Mouse (Mus musculus) heart, embryonic 13.5 days (tissue): ENCODE measurements around the gene Ell2. TPM values are rescaled to one million over a fixed set of nuclear protein-coding genes. Genes with fewer than 3 reads are reported as not detected.

Source experiments
- ATAC-seq: fragments of 200-750 bp; cut with Nextera tagmentation; 2 replicates; pipeline ENCODE4 v1.8.0; 2017; ENCODE audit warnings: moderate TSS enrichment; ENCODE audit not compliant: insufficient number of reproducible peaks, low FRiP score, low TSS enrichment; ENCODE audit errors: extremely low read depth
- H3K27ac ChIP-seq: fragments of 300-500 bp; sonication (generic); replicated peaks from 2 replicates; pipeline ENCODE4 v1.5.1; 2015; ENCODE audit warnings: moderate library complexity, mild to moderate bottlenecking, inconsistent platforms
- H3K27me3 ChIP-seq: fragments of 300-500 bp; sonication (generic); replicated peaks from 2 replicates; pipeline ENCODE4 v1.6.1; 2015; ENCODE audit warnings: mild to moderate bottlenecking, inconsistent platforms
- H3K36me3 ChIP-seq: fragments of 300-500 bp; sonication (generic); 2 replicates; pipeline ENCODE4 v1.6.1; 2015; ENCODE audit warnings: mild to moderate bottlenecking, inconsistent platforms
- H3K4me1 ChIP-seq: fragments of 300-500 bp; sonication (generic); 2 replicates; pipeline ENCODE4 v1.6.1; 2015; ENCODE audit warnings: inconsistent platforms
- H3K4me2 ChIP-seq: fragments of 300-500 bp; sonication (generic); 2 replicates; pipeline ENCODE4 v1.6.1; 2015; ENCODE audit warnings: inconsistent platforms, mild to moderate bottlenecking, moderate library complexity
- H3K4me3 ChIP-seq: fragments of 300-500 bp; sonication (generic); 2 replicates; pipeline ENCODE4 v1.5.1; 2015; ENCODE audit warnings: moderate library complexity, mild to moderate bottlenecking, inconsistent platforms
- H3K9ac ChIP-seq: fragments of 300-500 bp; sonication (generic); 2 replicates; pipeline ENCODE4 v1.6.1; 2015; ENCODE audit warnings: inconsistent platforms, mild to moderate bottlenecking, moderate library complexity
- H3K9me3 ChIP-seq: fragments of 300-500 bp; sonication (generic); 2 replicates; pipeline ENCODE4 v1.6.1; 2016; ENCODE audit warnings: inconsistent platforms
- WGBS: fragments of 180-500 bp; shearing (Covaris S2); methylation state at CpG from one replicate; pipeline ENCODE4 v1.1.7; 2015; ENCODE audit warnings: mixed read lengths; 5-methylcytosine and 5-hydroxymethylcytosine counted together
- polyA plus RNA-seq: library from polyadenylated mRNA; unstranded; fragments of >200 nt; fragmentation: Nextera tagmentation; extraction: Ambion mirVana; gene quantifications from 2 replicates; pipeline ENCODE4 v1.2.1, GENCODE M21; 2015

Gene Ell2
- polyA plus RNA-seq, 1 experiment from 2014 or later = 4.8 TPM

DNA sequence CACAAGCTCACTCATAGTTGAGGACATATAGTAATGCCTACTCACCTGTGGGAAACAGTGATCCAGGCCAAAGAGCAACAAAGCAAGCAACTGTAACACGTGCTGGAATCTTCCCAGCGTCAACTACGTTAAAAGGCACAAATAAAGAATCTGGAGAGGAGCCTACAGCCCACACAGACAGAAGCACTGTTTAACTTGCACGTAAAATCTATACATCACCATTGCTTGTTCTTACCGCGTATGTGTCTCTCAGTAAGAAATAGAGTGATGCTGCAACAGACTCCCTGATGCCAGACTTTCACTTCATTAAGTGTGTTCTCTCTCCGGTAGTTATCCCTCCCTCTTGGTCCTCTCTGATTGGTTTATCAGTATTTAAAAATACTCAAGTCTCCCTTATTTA lies 42.1 kb downstream of the Ell2 start:
- no peaks in the 10 kb centered on the region for H3K9me3 ChIP-seq
- H3K4me1 ChIP-seq = peaks cover 13% of the 10 kb centered on the region
- H3K9ac ChIP-seq = no peak overlapping the region
- H3K36me3 ChIP-seq = no peaks in the 10 kb centered on the region
- H3K27me3 ChIP-seq = no peaks in the 10 kb centered on the region
- H3K4me2 ChIP-seq = no peak overlapping the region
- H3K27ac ChIP-seq = no peak overlapping the region
- WGBS = 87% methylated on average over 7 of the region's 7 CpGs
- ATAC-seq = no peak
- H3K4me3 ChIP-seq = no peak overlapping the region

DNA sequence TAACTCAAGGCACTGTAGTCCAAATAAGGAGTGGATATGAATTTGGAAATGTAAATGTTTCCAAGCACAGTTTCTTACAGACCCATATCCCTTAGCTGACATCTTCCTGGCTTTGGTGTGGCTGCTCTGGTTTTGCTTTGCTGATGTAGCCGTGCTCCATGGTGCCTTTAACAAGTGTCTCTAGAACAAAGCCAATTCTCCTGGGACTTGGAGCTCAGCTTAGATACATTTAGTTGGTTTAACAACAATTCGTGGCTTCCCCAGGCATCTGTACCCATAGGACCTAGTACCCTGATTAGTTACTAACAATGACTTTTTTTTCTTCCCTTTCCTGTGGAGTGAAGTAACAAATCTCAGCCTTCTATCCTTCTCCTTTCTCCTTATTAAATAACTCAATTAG lies 44.2 kb downstream of the Ell2 start:
- WGBS = 65% methylated on average over 2 of the region's 2 CpGs
- Histone ChIP-seq H3K4me2 (no peak overlapping the region), H3K36me3 (no peaks in the 10 kb centered on the region), H3K4me3 (no peak overlapping the region), H3K4me1 (peaks cover 13% of the 10 kb centered on the region), H3K27me3 (no peaks in the 10 kb centered on the region), H3K9ac (no peak overlapping the region), H3K9me3 (no peaks in the 10 kb centered on the region), H3K27ac (no peak overlapping the region)
- ATAC-seq = no peak

DNA sequence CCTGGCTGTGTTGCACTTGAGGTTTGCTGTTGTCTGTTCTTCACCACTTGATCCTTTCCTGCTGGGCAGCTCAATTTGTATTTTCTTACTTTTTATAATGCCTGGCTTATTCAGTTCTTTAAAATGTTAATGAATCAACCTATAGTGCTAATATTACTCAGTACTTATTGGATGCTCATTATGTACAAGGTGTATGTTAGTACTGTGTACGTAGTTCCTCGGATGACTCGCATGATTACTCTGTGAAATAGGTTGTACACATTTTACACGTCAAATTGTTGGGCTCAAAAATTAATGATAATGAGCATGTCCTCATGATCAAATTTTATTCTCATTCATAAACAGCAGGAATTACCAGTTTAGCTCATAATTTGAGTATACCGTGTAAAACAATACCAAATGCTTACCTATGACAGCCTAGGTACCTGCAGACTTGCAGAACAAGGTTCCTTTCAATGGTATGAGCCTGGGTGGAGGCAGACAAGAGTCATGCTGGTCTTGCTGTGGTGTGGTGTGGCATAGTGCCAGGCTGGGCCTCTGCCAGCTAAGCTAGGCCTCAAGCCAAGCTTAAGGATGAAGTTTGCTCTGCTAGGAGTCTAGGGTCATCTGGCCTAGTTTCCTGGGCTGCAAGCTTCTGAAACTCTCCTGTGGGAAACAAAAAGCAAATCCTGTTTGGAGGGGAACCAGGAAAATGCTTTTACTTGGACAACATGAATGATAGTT lies 45.8 kb downstream of the Ell2 start:
- ATAC-seq = no peak
- Histone ChIP-seq H3K9ac (no peak overlapping the region), H3K9me3 (no peaks in the 10 kb centered on the region), H3K27ac (no peak overlapping the region; the same call in 1 of the 2 replicates), H3K4me1 (peaks cover 13% of the 10 kb centered on the region), H3K36me3 (peaks cover 4% of the 10 kb centered on the region; the same call in 1 of the 2 replicates), H3K27me3 (no peaks in the 10 kb centered on the region), H3K4me2 (no peak overlapping the region), H3K4me3 (no peak overlapping the region)
- 89% methylated on average over 5 of the region's 5 CpGs for WGBS

DNA sequence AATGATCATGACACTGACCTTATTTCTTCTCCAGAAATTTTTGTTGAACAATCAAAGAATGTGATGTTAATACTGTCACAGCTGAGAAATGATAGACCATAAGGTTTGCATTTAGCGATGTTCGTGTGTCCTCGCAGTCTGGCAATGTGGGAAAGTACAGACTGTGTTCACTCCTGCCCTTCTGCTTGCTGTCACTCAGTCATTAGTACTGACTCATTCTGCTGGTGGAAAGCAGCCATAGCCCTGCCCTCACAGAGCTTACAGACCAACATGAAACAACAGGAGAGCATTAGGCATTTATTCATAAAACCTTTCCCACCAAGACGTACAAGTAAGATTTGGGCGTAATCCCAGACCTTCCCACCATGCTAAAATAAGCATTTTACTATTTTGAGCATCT lies 47.8 kb downstream of the Ell2 start:
- H3K4me3 ChIP-seq = no peak overlapping the region
- H3K27me3 ChIP-seq = no peaks in the 10 kb centered on the region
- no peak overlapping the region for H3K4me2 ChIP-seq
- H3K9ac ChIP-seq = no peak overlapping the region
- H3K9me3 ChIP-seq = no peaks in the 10 kb centered on the region
- H3K36me3 ChIP-seq = peaks cover 4% of the 10 kb centered on the region; the same call in 1 of the 2 replicates
- no peak for ATAC-seq
- no peak overlapping the region for H3K27ac ChIP-seq
- 84% methylated on average over 5 of the region's 5 CpGs for WGBS
- peaks cover 13% of the 10 kb centered on the region for H3K4me1 ChIP-seq

DNA sequence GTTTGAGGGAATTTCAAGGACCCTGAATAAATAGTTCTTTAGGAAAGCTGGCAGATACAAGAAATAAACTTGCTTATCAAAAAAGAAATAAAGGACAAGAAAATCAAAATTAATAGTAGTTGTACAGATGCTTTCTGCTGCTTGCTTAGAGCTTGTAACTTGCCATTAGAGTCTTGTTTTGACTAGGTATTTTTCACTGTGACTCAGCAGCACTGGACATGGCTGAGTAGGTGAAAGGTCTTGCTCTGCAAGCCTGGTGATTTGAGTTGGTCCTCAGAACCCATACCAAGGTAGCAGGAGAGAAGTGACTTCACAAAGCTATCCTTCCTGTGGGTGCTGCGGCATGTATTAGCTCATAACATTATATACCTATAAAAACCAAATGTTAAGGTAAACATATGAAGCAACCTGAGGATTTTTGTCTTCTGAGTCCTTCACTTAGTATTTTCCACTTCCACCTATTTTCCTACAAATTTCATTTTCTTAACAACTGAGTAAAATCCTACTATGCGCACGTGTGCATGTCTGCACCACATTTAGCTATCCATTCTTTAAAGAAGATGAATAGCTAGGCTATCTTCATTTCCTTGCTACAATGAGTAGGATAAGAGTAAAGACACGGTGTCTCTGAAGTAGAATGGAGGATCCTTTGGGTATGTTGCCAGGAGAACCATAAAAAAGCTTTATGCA lies 54.4 kb downstream of the Ell2 start:
- no peaks in the 10 kb centered on the region for H3K27me3 ChIP-seq
- H3K36me3 ChIP-seq = peaks cover 9% of the 10 kb centered on the region
- H3K4me1 ChIP-seq = no peaks in the 10 kb centered on the region
- H3K9me3 ChIP-seq = no peaks in the 10 kb centered on the region
- H3K9ac ChIP-seq = no peak overlapping the region
- no peak overlapping the region for H3K27ac ChIP-seq
- no peak overlapping the region for H3K4me2 ChIP-seq
- WGBS = 93% methylated on average over 4 of the region's 4 CpGs
- no peak overlapping the region for H3K4me3 ChIP-seq
- no peak for ATAC-seq

DNA sequence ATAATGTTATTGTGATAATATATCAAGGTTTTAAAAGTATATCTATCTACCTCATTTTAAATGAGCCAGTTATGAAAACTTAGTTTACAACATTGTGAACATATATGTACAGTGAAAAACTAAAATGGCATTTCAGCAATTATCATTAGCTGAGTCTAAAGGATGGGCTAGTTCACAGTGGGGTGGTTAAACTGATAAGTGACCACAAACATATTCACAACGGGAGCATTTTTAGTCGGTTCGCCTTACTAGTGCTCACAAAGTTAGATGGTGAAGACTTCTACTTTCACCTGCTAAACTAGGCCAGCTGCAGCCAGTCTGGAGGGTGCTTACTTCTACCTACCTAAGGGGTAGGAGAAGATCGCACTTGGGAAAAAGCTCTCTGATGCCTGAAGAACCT lies 56.2 kb downstream of the Ell2 start:
- Histone ChIP-seq H3K9me3 (no peaks in the 10 kb centered on the region), H3K27me3 (no peaks in the 10 kb centered on the region), H3K4me1 (no peaks in the 10 kb centered on the region), H3K4me2 (no peak overlapping the region), H3K4me3 (no peak overlapping the region), H3K27ac (no peak overlapping the region), H3K36me3 (peaks cover 5% of the 10 kb centered on the region), H3K9ac (no peak overlapping the region)
- WGBS = 77% methylated on average over 4 of the region's 4 CpGs
- no peak for ATAC-seq

DNA sequence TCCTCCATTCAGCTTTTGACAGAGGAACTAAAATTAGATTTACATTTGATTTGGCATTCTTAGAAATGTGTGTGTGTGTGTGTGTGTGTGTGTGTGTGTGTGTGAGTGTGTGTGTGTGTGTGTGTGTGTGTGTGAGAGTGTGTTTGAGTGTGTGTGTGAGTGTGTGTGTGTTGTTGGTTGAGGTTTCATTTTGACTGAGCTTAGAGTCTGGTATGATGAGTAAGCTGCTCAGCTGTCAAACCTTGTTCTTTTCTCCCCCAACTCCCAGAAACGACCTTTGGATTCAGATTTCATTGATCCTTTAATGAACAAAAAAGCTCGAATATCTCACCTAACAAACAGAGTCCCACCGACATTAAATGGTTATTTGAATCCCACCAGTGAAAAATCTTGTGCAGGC lies 56.7 kb downstream of the Ell2 start:
- Histone ChIP-seq H3K27me3 (no peaks in the 10 kb centered on the region), H3K4me2 (no peak overlapping the region), H3K4me3 (no peak overlapping the region), H3K9me3 (no peaks in the 10 kb centered on the region), H3K4me1 (no peaks in the 10 kb centered on the region), H3K27ac (no peak overlapping the region), H3K9ac (no peak overlapping the region), H3K36me3 (peaks cover 6% of the 10 kb centered on the region)
- 49% methylated on average over 3 of the region's 3 CpGs for WGBS
- ATAC-seq = no peak

DNA sequence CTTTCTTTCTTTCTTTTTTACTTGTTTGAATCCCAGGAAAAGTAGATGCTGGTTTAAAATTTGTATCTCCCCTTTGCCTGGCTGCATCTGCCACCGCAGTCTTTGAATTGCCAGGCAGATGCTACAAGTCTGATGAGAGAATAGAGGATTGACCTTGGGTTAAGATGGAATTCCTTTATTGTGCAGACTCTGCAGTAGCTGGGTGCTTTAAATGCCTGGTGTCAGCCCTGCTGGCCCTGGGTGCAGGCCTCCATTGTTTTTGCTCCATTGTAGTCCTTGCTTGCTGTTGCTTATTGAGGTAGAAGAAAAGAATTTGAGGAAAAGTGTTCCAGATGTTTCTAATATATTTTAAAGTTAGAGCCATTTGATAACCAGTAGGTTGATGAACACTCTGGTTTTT lies 59.2 kb downstream of the Ell2 start:
- 79% methylated on average over 1 of the region's 1 CpGs for WGBS

DNA sequence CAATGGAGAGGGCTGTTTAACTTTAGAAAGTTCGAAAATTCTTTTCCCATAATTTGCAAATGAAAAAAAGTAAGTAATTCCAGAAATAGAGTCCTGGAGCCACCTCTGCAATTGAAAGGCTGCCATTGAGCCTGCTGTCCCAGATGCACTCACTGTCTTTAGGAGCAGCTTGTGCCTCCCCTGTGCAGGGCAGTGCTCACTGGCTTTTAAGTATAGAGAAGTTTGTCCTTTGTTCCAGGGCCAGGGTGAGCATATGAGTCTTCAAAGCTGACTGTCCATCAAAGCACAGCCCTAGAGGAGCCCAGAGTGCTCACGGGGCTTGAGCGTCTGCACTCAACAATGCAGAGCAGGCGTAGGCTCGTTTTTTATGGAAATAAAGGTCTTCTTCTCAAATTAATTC lies 59.7 kb downstream of the Ell2 start:
- H3K4me2 ChIP-seq = no peak overlapping the region
- 78% methylated on average over 5 of the region's 5 CpGs for WGBS
- no peaks in the 10 kb centered on the region for H3K9me3 ChIP-seq
- H3K9ac ChIP-seq = no peak overlapping the region
- no peak overlapping the region for H3K27ac ChIP-seq
- no peaks in the 10 kb centered on the region for H3K4me1 ChIP-seq
- no peak overlapping the region for H3K4me3 ChIP-seq
- peaks cover 13% of the 10 kb centered on the region for H3K36me3 ChIP-seq
- no peak for ATAC-seq
- H3K27me3 ChIP-seq = no peaks in the 10 kb centered on the region

More for the DNA sequence above, 59.2 kb downstream of the Ell2 start:
- Histone ChIP-seq H3K4me2 (no peak overlapping the region), H3K27me3 (no peaks in the 10 kb centered on the region), H3K4me3 (no peak overlapping the region), H3K9me3 (no peaks in the 10 kb centered on the region), H3K36me3 (peaks cover 11% of the 10 kb centered on the region), H3K9ac (no peak overlapping the region), H3K4me1 (no peaks in the 10 kb centered on the region), H3K27ac (no peak overlapping the region)
- ATAC-seq = no peak

DNA sequence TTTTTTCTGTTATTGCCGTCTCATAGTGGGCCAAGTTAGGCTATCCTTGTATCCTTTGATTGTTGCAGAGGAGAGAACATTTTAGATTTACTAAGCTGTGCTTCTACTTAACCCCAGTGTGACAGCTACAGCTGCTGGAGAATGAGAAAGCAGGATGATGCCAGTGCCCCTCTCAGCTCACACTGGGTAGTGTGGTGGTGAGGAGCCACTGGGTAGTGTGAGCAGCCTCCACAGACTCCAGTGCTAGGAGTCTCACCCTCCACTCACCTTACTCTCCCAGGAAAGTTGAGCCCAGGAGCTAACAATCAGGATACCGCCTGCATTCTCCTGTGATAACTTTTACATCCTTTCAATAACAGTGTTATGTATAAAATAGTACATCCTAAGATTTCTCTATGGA lies 60.4 kb downstream of the Ell2 start:
- H3K4me2 ChIP-seq = no peak overlapping the region
- H3K9ac ChIP-seq = no peak overlapping the region
- no peaks in the 10 kb centered on the region for H3K9me3 ChIP-seq
- no peaks in the 10 kb centered on the region for H3K4me1 ChIP-seq
- no peak overlapping the region for H3K4me3 ChIP-seq
- no peak overlapping the region for H3K27ac ChIP-seq
- ATAC-seq = no peak
- H3K36me3 ChIP-seq = peaks cover 15% of the 10 kb centered on the region
- no peaks in the 10 kb centered on the region for H3K27me3 ChIP-seq
- WGBS = 74% methylated on average over 2 of the region's 2 CpGs

DNA sequence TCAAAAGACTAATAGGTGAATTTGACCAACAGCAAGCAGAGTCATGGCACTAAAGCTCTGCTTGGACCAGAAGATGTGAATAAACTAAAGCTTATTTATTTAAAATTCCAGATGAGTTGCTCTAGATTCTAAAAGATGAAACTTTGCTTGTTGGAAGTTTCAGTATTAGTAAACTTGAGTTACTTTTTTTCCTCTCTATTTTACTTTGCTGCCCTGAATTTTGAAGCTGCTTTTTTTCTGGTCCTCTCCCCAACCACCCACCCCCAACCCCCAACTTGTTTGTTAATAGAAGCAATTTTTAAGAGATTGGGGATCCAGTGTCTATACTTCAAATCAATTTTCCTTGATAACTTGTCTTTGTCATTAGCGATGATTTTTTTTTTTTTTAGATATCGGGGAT lies 64.2 kb downstream of the Ell2 start:
- Histone ChIP-seq H3K4me2 (no peak overlapping the region), H3K4me1 (no peaks in the 10 kb centered on the region), H3K27me3 (no peaks in the 10 kb centered on the region), H3K9me3 (no peaks in the 10 kb centered on the region), H3K4me3 (no peak overlapping the region), H3K9ac (no peak overlapping the region), H3K27ac (no peak overlapping the region), H3K36me3 (peaks cover 16% of the 10 kb centered on the region; the same call in 1 of the 2 replicates)
- WGBS = 95% methylated on average over 2 of the region's 2 CpGs
- ATAC-seq = no peak

DNA sequence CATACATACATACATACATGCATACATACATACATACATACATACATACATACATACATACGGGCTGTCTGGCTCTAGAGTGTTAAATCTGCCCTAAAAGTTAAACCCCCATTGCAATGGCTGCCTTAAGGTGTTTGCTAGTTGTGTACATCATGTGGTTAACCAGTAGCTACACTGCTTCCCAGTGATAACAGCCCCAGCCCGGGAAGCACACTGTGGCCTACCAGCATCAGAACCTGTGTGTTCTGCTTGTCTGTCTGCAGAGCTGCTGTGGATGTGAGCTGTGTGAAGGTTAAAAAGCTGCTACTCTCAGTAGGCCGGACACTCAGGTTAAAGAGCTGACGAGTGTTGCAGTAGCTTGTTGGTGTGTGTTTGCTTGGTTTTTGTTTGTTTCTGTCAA lies 64.8 kb downstream of the Ell2 start:
- ATAC-seq = no peak
- Histone ChIP-seq H3K4me1 (no peaks in the 10 kb centered on the region), H3K4me3 (no peak overlapping the region), H3K27me3 (no peaks in the 10 kb centered on the region), H3K9ac (no peak overlapping the region), H3K27ac (no peak overlapping the region), H3K9me3 (no peaks in the 10 kb centered on the region), H3K4me2 (no peak overlapping the region), H3K36me3 (peaks cover 16% of the 10 kb centered on the region; the same call in 1 of the 2 replicates)
- WGBS = 78% methylated on average over 4 of the region's 4 CpGs
